Mouse (Mus musculus) spleen, adult 2 months (tissue): Measurements from ENCODE around the gene Polk.

Experiments
- CTCF ChIP-seq: fragments of 200-500 bp; IDR thresholded peaks from 2 replicates; pipeline ENCODE4 v1.5.1; 2011; ENCODE audit warnings: mild to moderate bottlenecking, inconsistent platforms; ENCODE audit not compliant: insufficient read depth, insufficient read length, insufficient replicate concordance; ENCODE audit errors: extremely low read depth
- POLR2A ChIP-seq: fragments of 200-500 bp; IDR thresholded peaks from 2 replicates; pipeline ENCODE4 v1.6.1; 2011; ENCODE audit warnings: low read depth, low read length, inconsistent platforms

DNA sequence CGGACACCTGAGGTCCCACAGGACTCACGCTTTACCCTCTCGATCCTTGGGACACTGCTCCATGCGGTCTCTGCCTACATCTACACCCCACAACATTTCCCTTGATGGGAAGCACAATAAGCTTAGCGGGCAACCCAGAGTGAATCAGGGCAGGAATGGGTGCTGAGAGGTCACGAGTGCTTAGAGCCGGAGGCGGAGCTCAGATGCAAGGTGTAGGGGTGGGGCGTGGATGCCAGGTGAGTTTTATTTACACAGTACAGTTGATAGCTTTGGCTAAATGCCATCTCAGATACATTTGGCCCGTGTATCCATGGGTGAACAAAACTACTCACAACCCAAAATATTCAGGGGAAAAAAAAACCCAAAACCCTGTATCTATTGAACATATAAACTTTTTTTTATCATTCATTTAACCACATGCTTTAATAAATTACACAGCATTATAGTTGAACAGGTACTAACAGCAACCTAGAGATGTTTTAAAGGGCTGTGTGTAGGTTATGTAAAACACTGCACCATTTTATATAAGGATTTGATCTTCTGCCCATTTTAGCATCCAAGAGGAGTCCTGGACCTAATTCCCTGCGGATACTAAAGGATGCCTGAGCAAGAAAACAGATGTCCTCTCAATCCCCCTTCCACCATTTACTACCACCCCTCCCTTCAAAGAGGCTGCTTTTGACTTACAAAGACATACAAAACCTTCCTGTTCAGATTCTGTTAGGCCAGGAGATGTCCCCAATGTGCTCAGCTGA, 90.8 kb downstream of the Polk start:
- TF ChIP-seq POLR2A, result no peak
- TF ChIP-seq CTCF, result no peak
